Mouse (Mus musculus): ENCODE results near the gene Atp8a2. TPM values are rescaled to one million over a fixed set of nuclear protein-coding genes. Genes with fewer than 3 reads are reported as not detected.

Atp8a2 gene
- polyA plus RNA-seq, 1 experiment from 2014 or later = 13.0 TPM

- H3K4me2 ChIP-seq (ENCODE audit: low read length) = no peak overlapping the region
- no peaks in the 10 kb centered on the region for H3K27me3 ChIP-seq (replicated peaks; ENCODE audit: control insufficient read depth, insufficient read depth, low read length)
- H3K9me3 ChIP-seq (replicated peaks; ENCODE audit: control insufficient read depth, low read length) = 0 out of 2 replicates have a peak, but pooled peaks cover 7% of the 10 kb centered on the region
- no peak overlapping the region for H3K4me3 ChIP-seq (ENCODE audit: low read depth, low read length)
- no peak overlapping the region for H3K9ac ChIP-seq (ENCODE audit: low read length)
- no peak overlapping the region for H3K27ac ChIP-seq (ENCODE audit: low read depth, low read length)
- no peaks in the 10 kb centered on the region for H3K36me3 ChIP-seq (ENCODE audit: control insufficient read depth, insufficient read depth, low read length)
- ATAC-seq = no peak
- 75% methylated on average over 7 of the region's 7 CpGs for WGBS
- no peak for DNase-seq (ENCODE audit: low spot score)
- no peaks in the 10 kb centered on the region for H3K4me1 ChIP-seq (ENCODE audit: control insufficient read depth, insufficient read depth, low read length)
Observed at GRCm38 (mm10) chr14:59868369-59868768, 328.6 kb downstream of the Atp8a2 start.

- Histone ChIP-seq H3K4me1 (ENCODE audit: control insufficient read depth, insufficient read depth, low read length) (no peaks in the 10 kb centered on the region), H3K27ac (ENCODE audit: low read depth, low read length) (no peak overlapping the region), H3K36me3 (ENCODE audit: control insufficient read depth, insufficient read depth, low read length) (no peaks in the 10 kb centered on the region), H3K4me3 (ENCODE audit: low read depth, low read length) (no peak overlapping the region), H3K9ac (ENCODE audit: low read length) (no peak overlapping the region), H3K9me3 (replicated peaks; ENCODE audit: control insufficient read depth, low read length) (0 out of 2 replicates have a peak, but pooled peaks cover 7% of the 10 kb centered on the region), H3K27me3 (replicated peaks; ENCODE audit: control insufficient read depth, insufficient read depth, low read length) (no peaks in the 10 kb centered on the region), H3K4me2 (ENCODE audit: low read length) (no peak overlapping the region)
- no peak for ATAC-seq
- DNase-seq (ENCODE audit: low spot score) = peak; percentile 25
- WGBS = 57% methylated on average over 7 of the region's 7 CpGs
Observed at GRCm38 (mm10) chr14:59867749-59868148, 329.2 kb downstream of the Atp8a2 start.

GRCm38 (mm10) chr14:59866001-59866400, 331.0 kb downstream of the Atp8a2 start:
- Histone ChIP-seq H3K36me3 (ENCODE audit: control insufficient read depth, insufficient read depth, low read length) (no peaks in the 10 kb centered on the region), H3K4me3 (ENCODE audit: low read depth, low read length) (no peak overlapping the region), H3K9ac (ENCODE audit: low read length) (no peak overlapping the region), H3K27me3 (replicated peaks; ENCODE audit: control insufficient read depth, insufficient read depth, low read length) (no peaks in the 10 kb centered on the region), H3K4me2 (ENCODE audit: low read length) (no peak overlapping the region), H3K9me3 (replicated peaks; ENCODE audit: control insufficient read depth, low read length) (0 out of 2 replicates have a peak, but pooled peaks cover 7% of the 10 kb centered on the region), H3K27ac (ENCODE audit: low read depth, low read length) (no peak overlapping the region), H3K4me1 (ENCODE audit: control insufficient read depth, insufficient read depth, low read length) (no peaks in the 10 kb centered on the region)
- DNase-seq (ENCODE audit: low spot score) (no peak), ATAC-seq (no peak)
- WGBS = 85% methylated on average over 5 of the region's 5 CpGs

- H3K4me3 ChIP-seq (ENCODE audit: low read depth, low read length) = no peak overlapping the region
Observed at GRCm38 (mm10) chr14:59862351-59862750, 334.6 kb downstream of the Atp8a2 start.

GRCm38 (mm10) chr14:59859830-59860229, 337.1 kb downstream of the Atp8a2 start:
- no peak for DNase-seq (ENCODE audit: low spot score)
- Histone ChIP-seq H3K4me1 (ENCODE audit: control insufficient read depth, insufficient read depth, low read length) (no peaks in the 10 kb centered on the region), H3K36me3 (ENCODE audit: control insufficient read depth, insufficient read depth, low read length) (no peaks in the 10 kb centered on the region), H3K9me3 (replicated peaks; ENCODE audit: control insufficient read depth, low read length) (peaks cover 11% of the 10 kb centered on the region; the same call in 1 of the 2 replicates), H3K27me3 (replicated peaks; ENCODE audit: control insufficient read depth, insufficient read depth, low read length) (no peaks in the 10 kb centered on the region), H3K4me2 (ENCODE audit: low read length) (no peak overlapping the region), H3K4me3 (ENCODE audit: low read depth, low read length) (no peak overlapping the region), H3K27ac (ENCODE audit: low read depth, low read length) (no peak overlapping the region), H3K9ac (ENCODE audit: low read length) (no peak overlapping the region)
- 93% methylated on average over 11 of the region's 11 CpGs for WGBS
- ATAC-seq = no peak

More at GRCm38 (mm10) chr14:59862351-59862750, 334.6 kb downstream of the Atp8a2 start:
- peak; percentile 25 for DNase-seq (ENCODE audit: low spot score)
- Histone ChIP-seq H3K27me3 (replicated peaks; ENCODE audit: control insufficient read depth, insufficient read depth, low read length) (no peaks in the 10 kb centered on the region), H3K27ac (ENCODE audit: low read depth, low read length) (no peak overlapping the region), H3K4me1 (ENCODE audit: control insufficient read depth, insufficient read depth, low read length) (no peaks in the 10 kb centered on the region), H3K9me3 (replicated peaks; ENCODE audit: control insufficient read depth, low read length) (0 out of 2 replicates have a peak, but pooled peaks cover 7% of the 10 kb centered on the region), H3K9ac (ENCODE audit: low read length) (no peak overlapping the region), H3K36me3 (ENCODE audit: control insufficient read depth, insufficient read depth, low read length) (no peaks in the 10 kb centered on the region), H3K4me2 (ENCODE audit: low read length) (no peak overlapping the region)
- WGBS = 74% methylated on average over 4 of the region's 4 CpGs
- ATAC-seq = no peak

- H3K27ac ChIP-seq (ENCODE audit: low read depth, low read length) = no peak overlapping the region
- no peak overlapping the region for H3K4me3 ChIP-seq (ENCODE audit: low read depth, low read length)
- DNase-seq (ENCODE audit: low spot score) = no peak
- no peaks in the 10 kb centered on the region for H3K27me3 ChIP-seq (replicated peaks; ENCODE audit: control insufficient read depth, insufficient read depth, low read length)
- 93% methylated on average over 6 of the region's 6 CpGs for WGBS
- H3K9me3 ChIP-seq (replicated peaks; ENCODE audit: control insufficient read depth, low read length) = peaks cover 4% of the 10 kb centered on the region; the same call in 1 of the 2 replicates
- ATAC-seq = no peak
- H3K9ac ChIP-seq (ENCODE audit: low read length) = no peak overlapping the region
- H3K4me1 ChIP-seq (ENCODE audit: control insufficient read depth, insufficient read depth, low read length) = no peaks in the 10 kb centered on the region
- H3K4me2 ChIP-seq (ENCODE audit: low read length) = no peak overlapping the region
- H3K36me3 ChIP-seq (ENCODE audit: control insufficient read depth, insufficient read depth, low read length) = no peaks in the 10 kb centered on the region
Observed at GRCm38 (mm10) chr14:59858501-59859225, 338.3 kb downstream of the Atp8a2 start.

GRCm38 (mm10) chr14:59853139-59853538, 343.8 kb downstream of the Atp8a2 start:
- H3K4me3 ChIP-seq (ENCODE audit: low read depth, low read length) = no peak overlapping the region
- WGBS = 75% methylated on average over 9 of the region's 9 CpGs
- H3K27me3 ChIP-seq (replicated peaks; ENCODE audit: control insufficient read depth, insufficient read depth, low read length) = no peaks in the 10 kb centered on the region
- DNase-seq (ENCODE audit: low spot score) (no peak), ATAC-seq (no peak)
- H3K4me1 ChIP-seq (ENCODE audit: control insufficient read depth, insufficient read depth, low read length) = no peaks in the 10 kb centered on the region
- H3K27ac ChIP-seq (ENCODE audit: low read depth, low read length) = no peak overlapping the region
- H3K9me3 ChIP-seq (replicated peaks; ENCODE audit: control insufficient read depth, low read length) = peaks cover 4% of the 10 kb centered on the region; the same call in 1 of the 2 replicates
- no peak overlapping the region for H3K9ac ChIP-seq (ENCODE audit: low read length)
- H3K36me3 ChIP-seq (ENCODE audit: control insufficient read depth, insufficient read depth, low read length) = no peaks in the 10 kb centered on the region
- no peak overlapping the region for H3K4me2 ChIP-seq (ENCODE audit: low read length)

GRCm38 (mm10) chr14:59846609-59847375, 350.2 kb downstream of the Atp8a2 start:
- no peak overlapping the region for H3K9ac ChIP-seq (ENCODE audit: low read length)
- no peaks in the 10 kb centered on the region for H3K36me3 ChIP-seq (ENCODE audit: control insufficient read depth, insufficient read depth, low read length)
- no peak overlapping the region for H3K4me3 ChIP-seq (ENCODE audit: low read depth, low read length)
- WGBS = 32% methylated on average over 14 of the region's 14 CpGs
- H3K9me3 ChIP-seq (replicated peaks; ENCODE audit: control insufficient read depth, low read length) = no peaks in the 10 kb centered on the region
- H3K27ac ChIP-seq (ENCODE audit: low read depth, low read length) = no peak overlapping the region
- H3K27me3 ChIP-seq (replicated peaks; ENCODE audit: control insufficient read depth, insufficient read depth, low read length) = no peaks in the 10 kb centered on the region
- H3K4me2 ChIP-seq (ENCODE audit: low read length) = no peak overlapping the region
- DNase-seq (ENCODE audit: low spot score) (no peak), ATAC-seq (no peak)
- no peaks in the 10 kb centered on the region for H3K4me1 ChIP-seq (ENCODE audit: control insufficient read depth, insufficient read depth, low read length)
